Comparison of ENCODE assay signal across 25 mouse cellular contexts in the genomic region with DNA sequence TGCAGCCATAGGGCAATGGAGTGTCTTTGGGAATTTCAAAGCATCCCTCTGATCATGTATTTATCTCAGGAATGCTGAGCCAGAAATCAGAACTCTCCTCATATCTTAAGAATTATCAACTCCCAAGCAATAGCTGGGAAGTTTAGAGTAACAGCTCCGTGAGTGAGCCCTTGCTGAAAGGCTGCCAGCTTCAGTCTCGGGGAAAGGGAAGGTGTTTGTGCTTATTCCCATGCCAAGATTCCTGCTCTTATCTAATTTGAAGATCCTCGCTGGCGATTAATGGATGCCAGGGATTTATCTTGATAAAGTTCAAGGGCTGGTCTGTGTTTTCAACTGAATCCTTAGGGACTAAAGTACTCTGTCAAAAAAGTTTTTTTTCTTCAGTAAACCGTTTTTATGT.
A peak's percentile ranks its signal among the peaks of the same experiment; 100 is the strongest.
DNase-seq lines count a peak whose midpoint lies in the region; ATAC-seq and TF ChIP-seq lines count a peak whose summit lies in the region.
"Had no signal": no experiment of that assay in that cellular context is flagged by ENCODE, and none has a peak within 500 bp of the region (broad histone marks: within the 10 kb centered on the region; RNA-seq: fewer than 3 reads in every experiment).

No protein-coding gene starts in this region.

- H3K9me3 ChIP-seq in hindbrain, postnatal 0 days (ENCODE audit: low read length): no peaks in the 10 kb centered on the region
- H3K9me3 ChIP-seq: hindbrain, embryonic 15.5 days; neural tube, embryonic 13.5 days had no signal

- no peak for ATAC-seq in hindbrain, postnatal 0 days
- ATAC-seq: forebrain, embryonic 14.5 days; intestine, postnatal 0 days had no signal

- H3K27me3 ChIP-seq in liver, adult 2 months (ENCODE audit: control insufficient read depth, insufficient read depth, low read length): no peaks in the 10 kb centered on the region
- no peaks in the 10 kb centered on the region for H3K27me3 ChIP-seq in hindbrain, postnatal 0 days (ENCODE audit: insufficient read depth, low read length)
- H3K27me3 ChIP-seq: hindbrain, embryonic 15.5 days; neural tube, embryonic 13.5 days had no signal

- no peak for TF ChIP-seq POLR2A in liver, adult 2 months (IDR thresholded peaks at IDR 0.05; ENCODE audit: extremely low read depth, insufficient read depth, low read length)

- H3K79me2 ChIP-seq in liver, adult 2 months (ENCODE audit: control insufficient read depth, insufficient read depth, low read length): no peaks in the 10 kb centered on the region

- no peaks in the 10 kb centered on the region for H3K4me1 ChIP-seq in liver, adult 2 months (ENCODE audit: control insufficient read depth, insufficient read depth, low read length)
- H3K4me1 ChIP-seq in hindbrain, postnatal 0 days (ENCODE audit: insufficient read depth, low read length): no peaks in the 10 kb centered on the region
- H3K4me1 ChIP-seq: hindbrain, embryonic 15.5 days; neural tube, embryonic 13.5 days had no signal

- peak; percentile 45 for DNase-seq in liver, adult 2 months (ENCODE audit: extremely low read depth, low read depth, low spot score)
- DNase-seq in liver: no peak
- DNase-seq in adrenal gland, adult 2 months: peak; percentile 63
- peak; percentile 11 for DNase-seq in brain, adult 2 months (ENCODE audit: low read depth, low spot score)
- peak; percentile 13 for DNase-seq in yolk sac, embryonic 10.5 days (ENCODE audit: low spot score)
- DNase-seq in hindbrain, postnatal 0 days (ENCODE audit: low spot score): no peak
- DNase-seq in gastrocnemius, postnatal 14 days: no peak
- DNase-seq: B cell, adult 2 months; cerebellum, adult 2 months; cerebellum, postnatal 36 days; gastrocnemius, postnatal 10 days; heart, adult 2 months; heart, postnatal 36 days; kidney, postnatal 10 days; left cerebral cortex, postnatal 4 days; midbrain, embryonic 14.5 days; retina, postnatal 1 day; thymus, postnatal 25 days had no signal

- no peak for TF ChIP-seq CTCF in liver, adult 2 months (IDR thresholded peaks at IDR 0.05; ENCODE audit: low read depth, low read length)
- no peak for TF ChIP-seq CTCF in hindbrain, postnatal 0 days (IDR thresholded peaks at IDR 0.05; ENCODE audit: low read depth)

- 23% methylated on average over 5 of the region's 5 CpGs for WGBS in liver, adult 2 months
- WGBS in hindbrain, postnatal 0 days: 52% methylated on average over 5 of the region's 5 CpGs

- intact Hi-C loops in gastrocnemius, postnatal 14 days (cut with DNase I; ENCODE audit: low total_unique reads): no loop called here

- no peak overlapping the region for H3K9ac ChIP-seq in liver, adult 2 months (ENCODE audit: low read depth, low read length)
- H3K9ac ChIP-seq in hindbrain, postnatal 0 days (replicated peaks; ENCODE audit: low read length): no peak overlapping the region
- H3K9ac ChIP-seq: hindbrain, embryonic 15.5 days; neural tube, embryonic 13.5 days had no signal

- H3K27ac ChIP-seq in liver, adult 2 months (replicated peaks; ENCODE audit: insufficient read depth, low read depth, low read length): no peak overlapping the region
- no peak overlapping the region for H3K27ac ChIP-seq in hindbrain, postnatal 0 days
- H3K27ac ChIP-seq: heart, adult 2 months; hindbrain, embryonic 15.5 days; layer of hippocampus, adult 2 months; neural tube, embryonic 13.5 days had no signal

- peaks cover 3% of the 10 kb centered on the region; the same call in 1 of the 2 replicates for H3K36me3 ChIP-seq in liver, adult 2 months (ENCODE audit: control insufficient read depth, insufficient read depth, low read length)
- H3K36me3 ChIP-seq in hindbrain, postnatal 0 days (ENCODE audit: insufficient read depth, low read length): no peaks in the 10 kb centered on the region
- H3K36me3 ChIP-seq: hindbrain, embryonic 15.5 days; neural tube, embryonic 13.5 days had no signal

- no peak overlapping the region for H3K4me3 ChIP-seq in liver, adult 2 months (ENCODE audit: insufficient read depth, low read depth, low read length)
- no peak overlapping the region for H3K4me3 ChIP-seq in hindbrain, postnatal 0 days (ENCODE audit: low read length)
- H3K4me3 ChIP-seq: erythroblast, embryonic 14.5 days; heart, adult 2 months; hindbrain, embryonic 15.5 days; layer of hippocampus, adult 2 months; neural tube, embryonic 13.5 days had no signal

- H3K4me2 ChIP-seq in hindbrain, postnatal 0 days (ENCODE audit: low read depth, low read length): no peak overlapping the region
- H3K4me2 ChIP-seq: hindbrain, embryonic 15.5 days; liver, embryonic 11.5 days; neural tube, embryonic 13.5 days had no signal

Comparison
In these comparisons a context has a peak if more than half of its experiments do, and no peak if none do; other contexts are left out.
1. DNase-seq: peak in liver, adult 2 months (single experiment), adrenal gland, adult 2 months (single experiment), brain, adult 2 months (single experiment) and yolk sac, embryonic 10.5 days (single experiment); none in liver (single experiment), hindbrain, postnatal 0 days (single experiment) and gastrocnemius, postnatal 14 days (single experiment).